8 mouse cellular contexts compared by ENCODE assay signal in genomic region chr15:102248131-102248811, GRCm38 (mm10). TPM values are rescaled to one million over a fixed set of nuclear protein-coding genes. Genes with fewer than 3 reads are reported as not detected.
A peak's percentile ranks its signal among the peaks of the same experiment; 100 is the strongest.
DNase-seq lines count a peak whose midpoint lies in the region; ATAC-seq and TF ChIP-seq lines count a peak whose summit lies in the region.

No protein-coding gene starts in this region.

- H3K4me1 ChIP-seq in testis, adult 2 months (ENCODE audit: control insufficient read depth, insufficient read depth, low read length), result peaks cover 20% of the 10 kb centered on the region
- H3K4me1 ChIP-seq in limb, embryonic 13.5 days, result peaks cover 80% of the 10 kb centered on the region

- H3K27ac ChIP-seq in testis, adult 2 months (ENCODE audit: control insufficient read depth, insufficient read depth, low read depth, low read length), result peak overlapping the region; percentile 56; the same call in 1 of the 2 replicates
- H3K27ac ChIP-seq in limb, embryonic 13.5 days, result peak overlapping the region; percentile 99

- TF ChIP-seq CTCF in testis, adult 2 months (IDR thresholded peaks at IDR 0.05; ENCODE audit: control insufficient read depth, insufficient read depth, insufficient replicate concordance, low read depth, low read length), result no peak

- no peaks in the 10 kb centered on the region; the same call in 1 of the 2 replicates for H3K27me3 ChIP-seq in testis, adult 2 months (ENCODE audit: control insufficient read depth, insufficient read depth, low read length)
- no peaks in the 10 kb centered on the region for H3K27me3 ChIP-seq in limb, embryonic 13.5 days

- TF ChIP-seq POLR2A in testis, adult 2 months (IDR thresholded peaks at IDR 0.05; ENCODE audit: control insufficient read depth, low read depth, low read length), result no peak

- ATAC-seq in limb, embryonic 13.5 days (ENCODE audit: low FRiP score, low read depth), result 0 out of 2 replicates have a peak, but pooled peaks have one; percentile 0

- H3K36me3 ChIP-seq in testis, adult 2 months (ENCODE audit: control insufficient read depth, insufficient read depth, low read length), result no peaks in the 10 kb centered on the region
- peaks cover 36% of the 10 kb centered on the region for H3K36me3 ChIP-seq in limb, embryonic 13.5 days

- peak overlapping the region; percentile 71 for H3K9ac ChIP-seq in limb, embryonic 13.5 days

- peak; percentile 31 for DNase-seq in cerebellum, adult 11-12 months
- DNase-seq in cerebellum, postnatal 36 days, result no peak
- DNase-seq in testis, postnatal 10 days (ENCODE audit: low spot score), result no peak
- DNase-seq in urinary bladder, postnatal 14 days (ENCODE audit: low spot score), result no peak
- no peak for DNase-seq in left cerebral cortex, postnatal 14 days (ENCODE audit: low spot score in 2 of 2)
- DNase-seq in cerebellum, postnatal 10 days, result no peak

- WGBS in limb, embryonic 13.5 days, result 1% methylated on average over 8 of the region's 8 CpGs

- H3K4me3 ChIP-seq in testis, adult 2 months (ENCODE audit: control insufficient read depth, low read depth, low read length), result peak overlapping the region; percentile 88
- H3K4me3 ChIP-seq in limb, embryonic 13.5 days, result peak overlapping the region; percentile 64

- H3K4me2 ChIP-seq in limb, embryonic 13.5 days (replicated peaks), result peak overlapping the region; percentile 93

- H3K9me3 ChIP-seq in limb, embryonic 13.5 days, result no peaks in the 10 kb centered on the region

- intact Hi-C loops in left cerebral cortex, postnatal 14 days (cut with DNase I), result no loop called here

RNA-seq across cellular contexts. Expression of gene Rarg, which starts 9.0 kb away (rescaled TPM):
- 2.6 and 3.9 TPM in 2 replicates for polyA plus RNA-seq in testis, adult 2 months (2012; rRNA removed)
- 131 and 145 TPM in 2 replicates for polyA plus RNA-seq in limb, embryonic 13.5 days (2015; fragmentation: Nextera tagmentation; extraction: Ambion mirVana)
- total RNA-seq in left cerebral cortex, postnatal 14 days (2021), result 1 to 10 TPM; 8.3 to 9.4 TPM

RNA-seq across cellular contexts. Expression of gene Itgb7, which starts 16.5 kb away (rescaled TPM):
- polyA plus RNA-seq in testis, adult 2 months (2012; rRNA removed), result 0.17 and 0.23 TPM in 2 replicates
- polyA plus RNA-seq in limb, embryonic 13.5 days (2015; fragmentation: Nextera tagmentation; extraction: Ambion mirVana), result 3.2 and 3.5 TPM in 2 replicates
- 1 to 10 TPM in 1 of 2 experiments, under 1 TPM in 1; 0.99 to 1.2 TPM for total RNA-seq in left cerebral cortex, postnatal 14 days (2021)

RNA-seq across cellular contexts. Expression of gene Gm9918, which starts 22.1 kb away (rescaled TPM):
- 0.08 and 0.10 TPM in 2 replicates for polyA plus RNA-seq in testis, adult 2 months (2012; rRNA removed)
- polyA plus RNA-seq in limb, embryonic 13.5 days (2015; fragmentation: Nextera tagmentation; extraction: Ambion mirVana), result 1.1 and 1.3 TPM in 2 replicates
- not detected for total RNA-seq in left cerebral cortex, postnatal 14 days (2021)

RNA-seq across cellular contexts. Expression of gene Mfsd5, which starts 31.0 kb away (rescaled TPM):
- polyA plus RNA-seq in testis, adult 2 months (2012; rRNA removed), result 12.1 and 14.3 TPM in 2 replicates
- 64.7 and 65.8 TPM in 2 replicates for polyA plus RNA-seq in limb, embryonic 13.5 days (2015; fragmentation: Nextera tagmentation; extraction: Ambion mirVana)
- total RNA-seq in left cerebral cortex, postnatal 14 days (2021), result 10 to 100 TPM; 36.8 to 40.6 TPM

RNA-seq across cellular contexts. Expression of gene Csad, which starts 43.7 kb away (rescaled TPM):
- polyA plus RNA-seq in testis, adult 2 months (2012; rRNA removed), result 23.1 and 27.3 TPM in 2 replicates
- polyA plus RNA-seq in limb, embryonic 13.5 days (2015; fragmentation: Nextera tagmentation; extraction: Ambion mirVana), result 75.2 and 82.1 TPM in 2 replicates
- 10 to 100 TPM; 29.7 to 30.4 TPM for total RNA-seq in left cerebral cortex, postnatal 14 days (2021)

Comparison
In these comparisons a context has a peak if more than half of its experiments do, and no peak if none do; other contexts are left out.
1. RNA of gene Rarg, which starts 9.0 kb away (polyA plus RNA-seq): 131 to 145 TPM in limb, embryonic 13.5 days; 2.6 to 3.9 TPM in testis, adult 2 months; every median in the first group is over 10 times any median in the second.